Mouse (Mus musculus) cortical plate, adult 2 months (tissue): ENCODE measurements around the gene Cfap100.

ENCODE experiments used
- CTCF ChIP-seq: fragments of 200-500 bp; IDR thresholded peaks from 2 replicates; pipeline ENCODE4 v1.5.1; 2011; ENCODE audit warnings: mild to moderate bottlenecking, control low read depth, low read length; ENCODE audit not compliant: insufficient read depth; ENCODE audit errors: extremely low read depth
- POLR2A ChIP-seq: fragments of 200-500 bp; IDR thresholded peaks from 2 replicates; pipeline ENCODE4 v1.6.1; 2011; ENCODE audit warnings: mild to moderate bottlenecking, low read length, control low read depth; ENCODE audit not compliant: insufficient read depth; ENCODE audit errors: extremely low read depth

DNA sequence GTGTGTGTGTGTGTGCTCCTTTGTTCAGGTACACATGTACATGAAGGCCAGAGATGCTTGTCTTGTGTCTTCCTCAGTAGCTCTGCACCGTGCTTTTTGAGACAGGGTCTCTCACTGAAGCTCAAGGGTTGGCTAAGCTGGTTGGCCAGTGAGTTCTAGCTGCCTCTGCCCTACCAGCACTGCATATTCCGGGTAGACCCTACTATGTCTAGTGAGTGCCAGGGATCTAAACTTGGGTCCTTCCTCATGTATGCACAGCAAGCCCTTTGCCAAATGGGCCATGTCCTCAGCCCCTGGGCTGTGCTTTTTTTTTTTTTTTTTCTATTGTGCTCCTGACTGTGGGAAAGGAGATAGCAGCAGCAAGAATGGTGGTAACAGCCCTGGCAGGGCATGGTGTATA is 41.7 kb upstream of the Cfap100 start:
- no peak for TF ChIP-seq POLR2A
- TF ChIP-seq CTCF: no peak
